Mouse (Mus musculus) kidney, adult 2 months (tissue): ENCODE measurements at regions not wholly inside any gene's neighbourhood (a gene's known extent, or its start where the extent isn't known, plus 50 kb on each side); places are given as distances from the start of the nearest gene placed in this dataset.

Experiments
- DNase-seq: peaks from one replicate; pipeline ENCODE4 v3.0.0; 2021
- H3K27ac ChIP-seq: fragments of 200-500 bp; 2 replicates; pipeline ENCODE4 v1.5.1; 2012; ENCODE audit warnings: low read depth, low read length, control low read depth, inconsistent platforms; ENCODE audit not compliant: insufficient read depth
- H3K27me3 ChIP-seq: fragments of 200-500 bp; replicated peaks from 2 replicates; pipeline ENCODE4 v1.6.1; 2012; ENCODE audit warnings: mild to moderate bottlenecking, moderate library complexity, low read length, inconsistent platforms; ENCODE audit not compliant: control insufficient read depth, insufficient read depth
- H3K36me3 ChIP-seq: fragments of 200-500 bp; 2 replicates; pipeline ENCODE4 v1.6.1; 2012; ENCODE audit warnings: mild to moderate bottlenecking, moderate library complexity, low read length, inconsistent platforms; ENCODE audit not compliant: control insufficient read depth, insufficient read depth
- H3K4me1 ChIP-seq: fragments of 200-500 bp; 2 replicates; pipeline ENCODE4 v1.6.1; 2011; ENCODE audit warnings: low read length; ENCODE audit not compliant: control insufficient read depth, insufficient read depth
- H3K4me3 ChIP-seq: fragments of 200-500 bp; 2 replicates; pipeline ENCODE4 v1.5.1; 2011; ENCODE audit warnings: mild to moderate bottlenecking, low read depth, low read length, control low read depth; ENCODE audit not compliant: insufficient read depth
- CTCF ChIP-seq: fragments of 200-500 bp; conservative IDR thresholded peaks from 2 replicates; pipeline ENCODE4 v1.5.1; 2011; ENCODE audit warnings: low read depth, mild to moderate bottlenecking, control low read depth, low read length, moderate library complexity, mixed read lengths; ENCODE audit not compliant: insufficient read depth, insufficient read length
- POLR2A ChIP-seq: fragments of 200-500 bp; IDR thresholded peaks from one replicate; pipeline ENCODE4 v1.6.1; 2011; ENCODE audit warnings: low read depth, low read length, control low read depth
- WGBS: fragments of 180-500 bp; shearing (Covaris S2); methylation state at CpG from one replicate; pipeline ENCODE4 v1.1.7; 2018; 5-methylcytosine and 5-hydroxymethylcytosine counted together

GRCm38 (mm10) chr1:141961743-141962142 is 1678.7 kb upstream of the B3galt2 start:
- TF ChIP-seq POLR2A (no peak), CTCF (no peak)
- peak; percentile 28 for DNase-seq
- H3K36me3 ChIP-seq = no peaks in the 10 kb centered on the region
- 2% methylated on average over 2 of the region's 2 CpGs for WGBS
- no peak overlapping the region for H3K4me3 ChIP-seq
- H3K4me1 ChIP-seq = no peaks in the 10 kb centered on the region
- no peak overlapping the region for H3K27ac ChIP-seq
- H3K27me3 ChIP-seq = no peaks in the 10 kb centered on the region

GRCm38 (mm10) chr1:141968133-141968532 is 1672.3 kb upstream of the B3galt2 start:
- Histone ChIP-seq H3K4me3 (no peak overlapping the region), H3K4me1 (no peaks in the 10 kb centered on the region), H3K27ac (no peak overlapping the region), H3K36me3 (no peaks in the 10 kb centered on the region), H3K27me3 (no peaks in the 10 kb centered on the region)
- 77% methylated on average over 5 of the region's 5 CpGs for WGBS
- DNase-seq = no peak
- no peak for TF ChIP-seq POLR2A
- no peak for TF ChIP-seq CTCF

DNA sequence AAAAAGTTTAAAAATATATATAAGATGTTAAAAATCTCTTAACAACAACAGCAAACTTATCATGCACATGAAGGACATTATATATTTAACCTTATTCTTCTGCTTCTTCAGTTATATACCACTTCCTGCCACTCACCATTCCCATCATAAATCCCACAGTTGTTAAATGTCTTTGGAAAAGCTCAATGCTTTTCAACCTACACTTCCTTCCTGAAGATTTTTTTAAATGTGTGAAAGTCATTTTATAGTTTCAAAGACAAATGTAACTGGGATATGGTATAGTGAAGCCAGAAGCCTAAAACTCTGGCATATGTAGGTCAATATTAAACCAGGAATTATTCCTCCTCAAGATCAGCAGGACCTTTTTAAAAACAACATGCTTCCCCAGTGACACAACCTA is 1666.1 kb upstream of the B3galt2 start:
- Histone ChIP-seq H3K27me3 (no peaks in the 10 kb centered on the region), H3K4me1 (no peaks in the 10 kb centered on the region), H3K4me3 (no peak overlapping the region), H3K27ac (no peak overlapping the region), H3K36me3 (no peaks in the 10 kb centered on the region)
- DNase-seq = no peak
- no peak for TF ChIP-seq POLR2A
- no peak for TF ChIP-seq CTCF

GRCm38 (mm10) chr1:141999769-142000168 is 1640.7 kb upstream of the B3galt2 start:
- no peak for TF ChIP-seq POLR2A
- no peak for TF ChIP-seq CTCF
- no peaks in the 10 kb centered on the region for H3K36me3 ChIP-seq
- no peak overlapping the region for H3K27ac ChIP-seq
- no peaks in the 10 kb centered on the region for H3K27me3 ChIP-seq
- no peak overlapping the region for H3K4me3 ChIP-seq
- no peaks in the 10 kb centered on the region for H3K4me1 ChIP-seq
- DNase-seq = no peak

DNA sequence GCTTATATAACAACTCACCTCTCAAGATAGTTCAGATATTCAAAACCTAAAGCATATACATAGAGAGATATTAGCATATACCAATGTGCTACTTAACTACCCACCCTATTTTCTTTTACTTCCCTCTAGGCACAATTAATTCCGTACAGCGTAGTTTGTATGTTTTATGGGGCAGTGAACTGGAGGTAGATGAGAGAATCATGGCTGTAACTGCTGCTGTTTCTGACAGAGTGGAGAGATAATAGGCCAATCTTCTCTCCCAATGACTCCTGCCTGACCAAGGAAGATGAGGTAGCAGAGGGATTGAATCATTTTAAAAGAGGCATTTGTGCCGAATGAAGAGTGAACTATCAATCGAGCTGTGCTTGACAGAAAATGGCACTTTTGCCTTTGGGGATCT is 1640.1 kb upstream of the B3galt2 start:
- H3K4me3 ChIP-seq = no peak overlapping the region
- WGBS = 64% methylated on average over 4 of the region's 4 CpGs
- no peak for TF ChIP-seq CTCF
- TF ChIP-seq POLR2A = no peak
- H3K36me3 ChIP-seq = no peaks in the 10 kb centered on the region
- H3K27me3 ChIP-seq = no peaks in the 10 kb centered on the region
- no peak overlapping the region for H3K27ac ChIP-seq
- no peaks in the 10 kb centered on the region for H3K4me1 ChIP-seq
- DNase-seq = no peak

DNA sequence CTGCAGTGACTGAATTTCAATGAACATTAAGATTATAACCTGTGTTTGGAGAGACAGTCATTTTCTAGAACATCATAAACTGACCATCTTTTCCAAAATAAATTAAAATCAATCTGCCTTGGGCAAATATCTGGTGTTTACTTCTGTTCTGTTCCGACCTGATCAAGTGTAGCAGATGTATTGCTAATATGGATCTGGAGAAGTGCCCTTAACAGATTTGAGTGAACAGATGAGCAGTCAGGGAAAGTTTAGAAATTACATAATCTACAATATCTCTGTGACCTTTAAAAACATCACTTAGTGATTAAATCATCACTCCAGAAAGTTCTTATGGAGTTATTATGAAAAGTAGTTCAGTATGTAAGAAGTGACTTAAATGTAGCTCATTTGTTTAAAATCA is 1634.1 kb upstream of the B3galt2 start:
- 64% methylated on average over 1 of the region's 1 CpGs for WGBS
- Histone ChIP-seq H3K27me3 (no peaks in the 10 kb centered on the region), H3K4me1 (no peaks in the 10 kb centered on the region), H3K36me3 (no peaks in the 10 kb centered on the region), H3K4me3 (no peak overlapping the region), H3K27ac (no peak overlapping the region)
- no peak for DNase-seq
- TF ChIP-seq POLR2A = no peak
- no peak for TF ChIP-seq CTCF

DNA sequence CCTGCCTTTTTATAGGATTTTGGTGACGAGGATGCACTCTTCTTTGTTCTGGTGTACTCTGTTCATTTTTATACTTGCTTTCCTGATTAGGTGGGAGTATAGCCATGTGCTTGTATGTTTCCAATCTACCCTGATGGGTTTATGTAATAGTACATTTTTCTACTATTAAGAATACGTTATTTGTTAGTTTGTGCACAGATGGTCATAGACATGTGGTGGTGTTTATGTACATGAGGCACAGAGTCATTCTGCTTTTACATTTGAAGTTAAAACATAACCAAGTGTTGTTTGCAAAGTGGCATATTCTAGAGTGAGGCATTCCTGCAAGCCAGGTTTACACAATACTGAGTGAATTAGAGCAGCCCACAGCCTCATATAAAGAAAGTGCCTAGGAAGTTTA is 1597.7 kb upstream of the B3galt2 start:
- no peaks in the 10 kb centered on the region for H3K4me1 ChIP-seq
- H3K36me3 ChIP-seq = no peaks in the 10 kb centered on the region
- 69% methylated on average over 2 of the region's 2 CpGs for WGBS
- H3K27me3 ChIP-seq = no peaks in the 10 kb centered on the region
- H3K4me3 ChIP-seq = no peak overlapping the region
- no peak for TF ChIP-seq CTCF
- TF ChIP-seq POLR2A = no peak
- no peak overlapping the region for H3K27ac ChIP-seq
- no peak for DNase-seq

DNA sequence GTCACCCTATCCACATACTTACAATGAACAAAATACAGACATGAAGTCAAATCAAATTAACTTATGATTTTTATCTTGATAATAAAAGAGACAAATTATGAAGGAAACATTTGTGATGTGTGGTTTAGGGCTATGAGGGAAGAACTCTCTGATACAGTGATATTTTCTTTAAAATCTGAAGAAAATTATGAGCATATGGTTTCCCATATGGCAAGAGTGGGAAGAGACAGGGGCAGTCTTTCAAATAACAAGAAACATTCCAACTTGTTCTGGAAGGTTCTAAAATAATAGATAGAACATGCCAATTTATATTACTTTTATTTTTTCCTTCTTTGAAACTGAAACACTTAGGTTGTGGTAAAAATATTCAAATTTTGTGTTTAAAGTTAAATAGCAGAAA is 1585.3 kb upstream of the B3galt2 start:
- TF ChIP-seq POLR2A = no peak
- no peak for TF ChIP-seq CTCF
- Histone ChIP-seq H3K4me1 (no peaks in the 10 kb centered on the region), H3K4me3 (no peak overlapping the region), H3K27me3 (no peaks in the 10 kb centered on the region), H3K36me3 (no peaks in the 10 kb centered on the region), H3K27ac (no peak overlapping the region)
- DNase-seq = no peak
